ENCODE assay signal across 22 mouse cellular contexts in genomic region chr19:19978816-19979215, GRCm38 (mm10).
"Had no signal": no experiment of that assay in that cellular context is flagged by ENCODE, and none has a peak within 500 bp of the region (broad histone marks: within the 10 kb centered on the region; RNA-seq: fewer than 3 reads in every experiment).

No protein-coding gene starts in this region.

- H3K4me3 ChIP-seq: kidney, embryonic 15.5 days; left cerebral cortex, adult 2 months; limb, embryonic 10.5 days; limb, embryonic 13.5 days; liver, embryonic 12.5 days; liver, embryonic 15.5 days; lung, embryonic 15.5 days; megakaryocyte, embryonic 14.5 days; midbrain, embryonic 15.5 days had no signal

- H3K4me2 ChIP-seq: kidney, embryonic 15.5 days; limb, embryonic 13.5 days; liver, embryonic 12.5 days; liver, embryonic 15.5 days; lung, embryonic 15.5 days; midbrain, embryonic 11.5 days; midbrain, embryonic 15.5 days had no signal

- H3K36me3 ChIP-seq: kidney, embryonic 15.5 days; limb, embryonic 10.5 days; limb, embryonic 13.5 days; liver, embryonic 12.5 days; liver, embryonic 15.5 days; lung, embryonic 15.5 days; midbrain, embryonic 15.5 days had no signal

- H3K9ac ChIP-seq: kidney, embryonic 15.5 days; limb, embryonic 13.5 days; liver, embryonic 12.5 days; liver, embryonic 15.5 days; lung, embryonic 15.5 days; midbrain, embryonic 15.5 days had no signal

- H3K27me3 ChIP-seq: kidney, embryonic 15.5 days; limb, embryonic 13.5 days; liver, embryonic 12.5 days; liver, embryonic 15.5 days; lung, embryonic 15.5 days; megakaryocyte, embryonic 14.5 days; midbrain, embryonic 15.5 days had no signal

- H3K27ac ChIP-seq: kidney, embryonic 15.5 days; left cerebral cortex, adult 2 months; limb, embryonic 10.5 days; limb, embryonic 13.5 days; liver, embryonic 12.5 days; liver, embryonic 15.5 days; lung, embryonic 15.5 days had no signal

- H3K4me1 ChIP-seq: kidney, embryonic 15.5 days; limb, embryonic 10.5 days; liver, embryonic 12.5 days; liver, embryonic 15.5 days; lung, embryonic 15.5 days; megakaryocyte, embryonic 14.5 days had no signal

- DNase-seq: kidney, adult 11 months; kidney, adult 8-10 months; kidney, postnatal 10 days; kidney, postnatal 36 days; layer of hippocampus, postnatal 36 days; liver; lung, adult 18-20 months; lung, postnatal 10 days; lung, postnatal 36 days; thymus, adult 18-20 months; thymus, postnatal 14 days; thymus, postnatal 4 days had no signal

- ATAC-seq: liver, embryonic 12.5 days had no signal

- H3K9me3 ChIP-seq: kidney, embryonic 15.5 days; limb, embryonic 10.5 days; limb, embryonic 13.5 days; liver, embryonic 12.5 days; liver, embryonic 15.5 days; lung, embryonic 15.5 days; megakaryocyte, embryonic 14.5 days; midbrain, embryonic 15.5 days had no signal
